Mouse (Mus musculus): ENCODE measurements around the gene Sh3d19. TPM values are rescaled to one million over a fixed set of nuclear protein-coding genes. Genes with fewer than 3 reads are reported as not detected.

Gene Sh3d19
- total and polyA plus RNA-seq, 3 experiments: 0.09 to 1.2 (median 0.49) TPM

DNA sequence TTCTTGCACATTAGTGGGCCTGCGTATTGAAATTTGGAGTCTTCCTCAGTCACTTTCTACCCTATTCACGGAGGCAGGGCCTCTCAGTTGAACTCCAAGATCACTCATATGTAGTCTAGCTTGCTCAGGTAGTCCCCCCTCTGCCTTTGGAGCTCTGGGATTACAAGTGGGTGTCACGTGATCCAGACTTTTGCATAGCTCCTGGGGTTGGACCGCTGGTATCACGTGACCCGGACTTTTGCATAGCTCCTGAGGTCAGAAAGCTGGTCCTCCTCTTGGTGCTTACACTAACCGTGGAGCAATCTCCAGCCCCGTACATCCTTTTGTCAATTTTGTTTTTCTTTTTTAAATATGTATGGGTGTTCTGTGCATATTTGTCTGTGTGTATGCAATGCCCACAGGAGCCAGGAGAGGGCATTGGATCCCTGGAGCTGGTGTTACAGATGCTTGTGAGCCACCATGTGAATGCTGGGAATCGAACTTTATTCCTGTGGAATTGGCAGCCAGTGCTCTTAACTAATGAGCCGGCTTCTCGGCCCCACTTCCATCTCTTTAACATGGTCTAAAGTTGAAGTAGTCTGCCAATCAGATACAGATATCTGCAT lies 98.8 kb downstream of the Sh3d19 start:
- ATAC-seq (ENCODE audit: extremely low read depth, insufficient number of reproducible peaks, low FRiP score, poor library complexity, severe bottlenecking) (no peak), DNase-seq (ENCODE audit: low spot score) (no peak)
- Histone ChIP-seq H3K36me3 (replicated peaks) (no peaks in the 10 kb centered on the region), H3K27me3 (ENCODE audit: insufficient read depth, low read length) (peaks cover 15% of the 10 kb centered on the region), H3K4me3 (ENCODE audit: low read depth, low read length) (no peak overlapping the region), H3K4me1 (ENCODE audit: insufficient read depth, low read depth, low read length) (no peaks in the 10 kb centered on the region), H3K9me3 (replicated peaks) (no peaks in the 10 kb centered on the region)
- TF ChIP-seq POLR2AphosphoS5 (IDR thresholded peaks at IDR 0.05; ENCODE audit: insufficient replicate concordance, low read depth, low read length): no peak
- TF ChIP-seq CTCF (IDR thresholded peaks at IDR 0.05; ENCODE audit: low read depth, low read length): no peak
- TF ChIP-seq GATA1 (IDR thresholded peaks at IDR 0.05; ENCODE audit: borderline replicate concordance, low read length): no peak
- TF ChIP-seq TAL1 (conservative IDR thresholded peaks at IDR 0.05; ENCODE audit: low read depth, low read length): no peak
- no peak for TF ChIP-seq GATA2 (IDR thresholded peaks at IDR 0.05; ENCODE audit: borderline replicate concordance, low read depth, low read length)

DNA sequence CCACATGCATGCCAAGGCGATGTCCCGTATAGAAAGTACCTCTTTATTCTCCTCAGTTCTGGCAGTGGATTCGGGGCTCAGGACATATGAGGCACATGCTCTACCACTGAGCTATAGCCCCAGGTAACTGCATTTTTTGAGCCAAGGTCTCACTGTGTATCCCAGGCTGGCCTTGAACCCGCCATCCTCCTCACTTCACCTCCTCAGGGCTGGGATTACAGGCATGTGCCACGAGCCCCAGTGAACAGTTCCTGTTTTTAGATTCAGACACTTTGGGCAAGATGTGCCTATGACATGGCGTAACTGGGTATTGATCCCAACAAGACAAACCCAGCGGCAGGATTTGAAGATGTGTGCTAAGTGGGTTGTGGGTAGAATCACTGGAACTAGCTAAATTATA lies 99.9 kb downstream of the Sh3d19 start:
- no peak for TF ChIP-seq GATA2 (IDR thresholded peaks at IDR 0.05; ENCODE audit: borderline replicate concordance, low read depth, low read length)
- TF ChIP-seq TAL1 (conservative IDR thresholded peaks at IDR 0.05; ENCODE audit: low read depth, low read length): no peak
- TF ChIP-seq POLR2AphosphoS5 (IDR thresholded peaks at IDR 0.05; ENCODE audit: insufficient replicate concordance, low read depth, low read length): no peak
- no peak for TF ChIP-seq GATA1 (IDR thresholded peaks at IDR 0.05; ENCODE audit: borderline replicate concordance, low read length)
- no peak for TF ChIP-seq CTCF (IDR thresholded peaks at IDR 0.05; ENCODE audit: low read depth, low read length)
- no peak for DNase-seq (ENCODE audit: low spot score)
- H3K4me3 ChIP-seq (ENCODE audit: low read depth, low read length): no peak overlapping the region
- H3K4me1 ChIP-seq (ENCODE audit: insufficient read depth, low read depth, low read length): no peaks in the 10 kb centered on the region
- H3K9me3 ChIP-seq (replicated peaks): no peaks in the 10 kb centered on the region
- peaks cover 15% of the 10 kb centered on the region for H3K27me3 ChIP-seq (ENCODE audit: insufficient read depth, low read length)
- no peaks in the 10 kb centered on the region for H3K36me3 ChIP-seq (replicated peaks)
- ATAC-seq (ENCODE audit: extremely low read depth, insufficient number of reproducible peaks, low FRiP score, poor library complexity, severe bottlenecking): no peak

DNA sequence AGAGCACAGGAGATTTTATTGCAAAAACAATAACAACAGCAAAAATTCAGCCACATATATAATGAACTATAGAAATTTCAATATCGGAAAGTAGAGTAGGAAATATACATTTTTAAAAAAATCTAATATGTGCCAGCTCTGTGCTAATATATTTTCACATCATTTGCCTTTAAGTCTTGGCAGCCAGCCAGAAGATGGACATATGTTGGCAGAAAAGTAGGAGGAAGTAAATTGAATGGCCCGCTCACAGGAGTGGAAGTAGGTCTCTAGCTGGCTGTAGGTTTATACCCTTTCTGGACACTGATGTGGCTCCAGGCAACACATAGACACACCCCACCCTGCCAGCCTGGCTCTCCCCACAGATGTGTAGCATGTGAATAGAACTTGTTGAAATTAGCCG lies 101.2 kb downstream of the Sh3d19 start:
- DNase-seq (ENCODE audit: low spot score): no peak
- H3K27me3 ChIP-seq (ENCODE audit: insufficient read depth, low read length): peaks cover 15% of the 10 kb centered on the region

DNA sequence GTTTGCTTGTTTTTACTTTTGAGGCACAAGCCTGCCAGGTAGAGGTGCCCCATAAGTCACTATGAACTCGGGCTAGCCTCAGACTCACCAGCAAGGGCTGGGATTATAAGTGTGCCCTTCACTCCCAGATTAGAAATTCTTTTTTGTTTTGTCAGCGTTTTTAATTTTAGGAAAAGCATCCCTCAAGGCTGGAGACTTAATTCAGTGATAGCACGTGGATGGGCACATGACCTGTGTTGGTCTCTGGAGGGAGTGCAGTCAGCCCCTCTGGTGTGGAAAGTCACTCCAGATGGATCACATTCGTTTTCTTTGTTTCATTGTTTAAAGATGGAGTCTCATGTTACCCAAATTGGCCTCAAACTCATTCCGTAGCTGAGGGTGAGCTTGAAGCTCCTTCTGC lies 102.0 kb downstream of the Sh3d19 start:
- H3K9me3 ChIP-seq (replicated peaks): no peaks in the 10 kb centered on the region
- DNase-seq (ENCODE audit: low spot score) (no peak), ATAC-seq (ENCODE audit: extremely low read depth, insufficient number of reproducible peaks, low FRiP score, poor library complexity, severe bottlenecking) (no peak)
- no peak overlapping the region for H3K4me3 ChIP-seq (ENCODE audit: low read depth, low read length)
- no peaks in the 10 kb centered on the region for H3K4me1 ChIP-seq (ENCODE audit: insufficient read depth, low read depth, low read length)
- no peak for TF ChIP-seq GATA2 (IDR thresholded peaks at IDR 0.05; ENCODE audit: borderline replicate concordance, low read depth, low read length)
- TF ChIP-seq GATA1 (IDR thresholded peaks at IDR 0.05; ENCODE audit: borderline replicate concordance, low read length): no peak
- TF ChIP-seq CTCF (IDR thresholded peaks at IDR 0.05; ENCODE audit: low read depth, low read length): no peak
- no peak for TF ChIP-seq POLR2AphosphoS5 (IDR thresholded peaks at IDR 0.05; ENCODE audit: insufficient replicate concordance, low read depth, low read length)
- TF ChIP-seq TAL1 (conservative IDR thresholded peaks at IDR 0.05; ENCODE audit: low read depth, low read length): no peak
- H3K27me3 ChIP-seq (ENCODE audit: insufficient read depth, low read length): peaks cover 15% of the 10 kb centered on the region
- H3K36me3 ChIP-seq (replicated peaks): no peaks in the 10 kb centered on the region

More for the DNA sequence above, 101.2 kb downstream of the Sh3d19 start:
- Histone ChIP-seq H3K4me3 (ENCODE audit: low read depth, low read length) (no peak overlapping the region), H3K36me3 (replicated peaks) (no peaks in the 10 kb centered on the region), H3K9me3 (replicated peaks) (no peaks in the 10 kb centered on the region), H3K4me1 (ENCODE audit: insufficient read depth, low read depth, low read length) (no peaks in the 10 kb centered on the region)
- TF ChIP-seq CTCF (IDR thresholded peaks at IDR 0.05; ENCODE audit: low read depth, low read length): no peak
- no peak for TF ChIP-seq TAL1 (conservative IDR thresholded peaks at IDR 0.05; ENCODE audit: low read depth, low read length)
- no peak for TF ChIP-seq GATA2 (IDR thresholded peaks at IDR 0.05; ENCODE audit: borderline replicate concordance, low read depth, low read length)
- TF ChIP-seq GATA1 (IDR thresholded peaks at IDR 0.05; ENCODE audit: borderline replicate concordance, low read length): no peak
- no peak for TF ChIP-seq POLR2AphosphoS5 (IDR thresholded peaks at IDR 0.05; ENCODE audit: insufficient replicate concordance, low read depth, low read length)
- no peak for ATAC-seq (ENCODE audit: extremely low read depth, insufficient number of reproducible peaks, low FRiP score, poor library complexity, severe bottlenecking)

DNA sequence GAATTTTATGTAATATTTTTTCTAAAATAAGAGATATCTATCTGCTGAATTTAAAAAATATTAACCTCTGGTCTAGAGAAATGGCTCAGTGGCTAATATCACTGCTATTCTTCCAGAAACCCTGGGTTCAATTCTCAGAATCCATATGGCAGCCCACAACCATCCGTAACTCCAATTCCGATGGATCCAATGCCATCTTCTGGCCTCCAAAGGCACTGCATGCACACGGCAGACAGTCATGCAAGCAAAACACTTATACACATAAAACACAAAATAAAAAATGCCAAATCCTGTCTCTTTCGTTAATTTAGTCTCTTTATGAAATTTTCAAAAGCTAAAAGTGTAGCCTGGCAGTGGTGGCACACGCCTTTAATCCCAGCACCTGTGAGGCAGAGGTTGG lies 104.7 kb downstream of the Sh3d19 start:
- Histone ChIP-seq H3K36me3 (replicated peaks) (no peaks in the 10 kb centered on the region), H3K27me3 (ENCODE audit: insufficient read depth, low read length) (peaks cover 13% of the 10 kb centered on the region), H3K4me3 (ENCODE audit: low read depth, low read length) (no peak overlapping the region), H3K4me1 (ENCODE audit: insufficient read depth, low read depth, low read length) (no peaks in the 10 kb centered on the region), H3K9me3 (replicated peaks) (no peaks in the 10 kb centered on the region)
- ATAC-seq (ENCODE audit: extremely low read depth, insufficient number of reproducible peaks, low FRiP score, poor library complexity, severe bottlenecking) (no peak), DNase-seq (ENCODE audit: low spot score) (no peak)
- TF ChIP-seq CTCF (IDR thresholded peaks at IDR 0.05; ENCODE audit: low read depth, low read length): no peak
- no peak for TF ChIP-seq GATA2 (IDR thresholded peaks at IDR 0.05; ENCODE audit: borderline replicate concordance, low read depth, low read length)

DNA sequence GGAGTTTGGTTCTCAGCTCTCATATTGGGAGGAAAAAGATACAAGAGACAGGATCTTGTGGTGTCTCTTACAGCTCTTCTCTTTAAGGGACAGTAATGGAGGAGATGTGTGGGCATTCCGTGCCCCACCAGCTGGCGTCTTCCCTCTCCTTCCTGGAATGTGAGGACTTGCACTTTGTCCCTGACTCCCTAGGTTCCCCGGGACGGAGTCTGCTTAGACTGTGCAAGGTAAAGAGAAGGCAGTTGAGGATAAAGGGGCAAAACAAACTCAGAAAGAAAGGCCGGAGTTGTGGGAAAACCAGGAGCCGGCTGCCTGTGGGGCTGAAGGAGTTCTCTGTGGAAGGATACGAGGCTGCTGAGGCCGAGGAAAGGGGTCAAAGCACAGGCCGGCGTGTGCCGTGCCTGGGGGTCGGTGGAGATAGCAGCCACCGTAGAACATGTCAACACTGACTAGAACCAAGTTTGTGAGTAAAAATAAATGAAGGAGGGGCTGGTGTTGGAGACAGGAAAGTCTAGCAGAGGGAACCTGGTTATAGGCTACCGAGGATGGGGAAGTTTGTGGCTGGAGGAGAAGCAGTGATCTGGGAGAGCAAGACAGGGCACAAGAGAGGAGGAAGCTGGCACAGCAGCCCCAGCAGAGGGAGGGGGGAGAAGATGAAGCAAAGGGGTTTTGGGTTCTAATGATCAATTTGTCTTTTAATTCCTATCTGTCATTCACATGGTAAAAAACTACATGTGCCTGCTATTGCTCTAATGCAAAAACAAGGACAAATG lies 105.8 kb downstream of the Sh3d19 start:
- TF ChIP-seq POLR2AphosphoS5 (IDR thresholded peaks at IDR 0.05; ENCODE audit: insufficient replicate concordance, low read depth, low read length): no peak
- TF ChIP-seq CTCF (IDR thresholded peaks at IDR 0.05; ENCODE audit: low read depth, low read length): no peak
- no peak for TF ChIP-seq GATA2 (IDR thresholded peaks at IDR 0.05; ENCODE audit: borderline replicate concordance, low read depth, low read length)
- TF ChIP-seq TAL1 (conservative IDR thresholded peaks at IDR 0.05; ENCODE audit: low read depth, low read length): no peak
- no peak for TF ChIP-seq GATA1 (IDR thresholded peaks at IDR 0.05; ENCODE audit: borderline replicate concordance, low read length)
- no peak overlapping the region for H3K4me3 ChIP-seq (ENCODE audit: low read depth, low read length)
- H3K9me3 ChIP-seq (replicated peaks): no peaks in the 10 kb centered on the region
- no peaks in the 10 kb centered on the region for H3K36me3 ChIP-seq (replicated peaks)
- H3K4me1 ChIP-seq (ENCODE audit: insufficient read depth, low read depth, low read length): no peaks in the 10 kb centered on the region
- ATAC-seq (ENCODE audit: extremely low read depth, insufficient number of reproducible peaks, low FRiP score, poor library complexity, severe bottlenecking) (no peak), DNase-seq (ENCODE audit: low spot score) (no peak)
- peaks cover 6% of the 10 kb centered on the region; the same call in 1 of the 2 replicates for H3K27me3 ChIP-seq (ENCODE audit: insufficient read depth, low read length)

Data from G1E (cell line).